8 mouse cellular contexts compared by ENCODE assay signal in genomic region chr16:50374611-50375010, GRCm38 (mm10). TPM values are rescaled to one million over a fixed set of nuclear protein-coding genes. Genes with fewer than 3 reads are reported as not detected.
DNase-seq lines count a peak whose midpoint lies in the region.

No protein-coding gene starts in this region.

- peak; percentile 19 for DNase-seq in adrenal gland, adult 2 months
- no peak for DNase-seq in adrenal gland, postnatal 25 days
- DNase-seq in layer of hippocampus, adult 9-10 months (ENCODE audit: low spot score): peak; percentile 22
- DNase-seq in layer of hippocampus, adult 8-10 months (ENCODE audit: low spot score in 2 of 2): no peak
- DNase-seq in adrenal gland, postnatal 14 days: peak; percentile 58
- DNase-seq in kidney, postnatal 4 days: peak; percentile 15 to 37
- DNase-seq in spleen, adult 12 weeks (ENCODE audit: low spot score): peak; percentile 12
- no peak for DNase-seq in urinary bladder, postnatal 4 days (ENCODE audit: low spot score in 2 of 2)

RNA-seq across cellular contexts. Expression of gene Bbx, which starts 57.6 kb away (rescaled TPM):
- total RNA-seq in adrenal gland, adult 2 months (2021): 10 to 100 TPM; 33.1 to 34.3 TPM
- 5.8 and 8.4 TPM in 2 replicates for polyA plus RNA-seq in adrenal gland, adult 2 months (2012; rRNA removed)
- total RNA-seq in adrenal gland, postnatal 25 days (2021): 35.0 and 46.2 TPM in 2 replicates
- total RNA-seq in layer of hippocampus, adult 8-10 months (2022): 10 to 100 TPM; 25.6 to 31.1 (median 27.8) TPM
- total RNA-seq in adrenal gland, postnatal 14 days (2021): 28.8 and 33.3 TPM in 2 replicates

Comparison
In these comparisons a context has a peak if more than half of its experiments do, and no peak if none do; other contexts are left out.
1. DNase-seq: peak in adrenal gland, adult 2 months (single experiment), layer of hippocampus, adult 9-10 months (single experiment), adrenal gland, postnatal 14 days (single experiment), kidney, postnatal 4 days (2 of 2) and spleen, adult 12 weeks (single experiment); none in adrenal gland, postnatal 25 days (single experiment), layer of hippocampus, adult 8-10 months (0 of 2) and urinary bladder, postnatal 4 days (0 of 2).